25 mouse cellular contexts compared by ENCODE assay signal in the genomic region with DNA sequence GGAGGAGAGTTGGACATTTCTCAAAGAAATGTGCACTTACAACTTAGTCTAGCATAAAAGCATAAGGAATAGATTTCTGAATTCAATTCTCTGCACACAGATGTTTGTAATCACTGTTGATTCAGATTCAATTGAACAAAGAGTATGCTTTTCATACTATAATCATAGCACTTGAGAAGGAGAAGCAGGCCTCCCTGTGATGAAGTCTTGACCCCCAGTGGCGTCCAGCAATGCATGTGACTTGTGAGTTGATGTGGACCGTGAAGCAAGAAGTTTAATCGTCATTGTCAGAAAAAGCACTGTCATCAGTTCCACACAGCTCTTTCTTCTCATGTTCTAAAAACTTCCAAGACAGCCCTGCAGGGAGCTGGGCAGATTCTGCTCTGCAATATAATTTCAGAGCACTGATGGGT. TPM values are rescaled to one million over a fixed set of nuclear protein-coding genes. Genes with fewer than 3 reads are reported as not detected.
A peak's percentile ranks its signal among the peaks of the same experiment; 100 is the strongest.
DNase-seq lines count a peak whose midpoint lies in the region; ATAC-seq lines count a peak whose summit lies in the region.
"Had no signal": no experiment of that assay in that cellular context is flagged by ENCODE, and none has a peak within 500 bp of the region (broad histone marks: within the 10 kb centered on the region; RNA-seq: fewer than 3 reads in every experiment).

No protein-coding gene starts in this region.

- no peaks in the 10 kb centered on the region for H3K9me3 ChIP-seq in kidney, embryonic 14.5 days (ENCODE audit: control insufficient read depth, low read length)
- H3K9me3 ChIP-seq in kidney, embryonic 15.5 days (replicated peaks), result no peaks in the 10 kb centered on the region
- H3K9me3 ChIP-seq in embryonic facial prominence, embryonic 11.5 days (replicated peaks; ENCODE audit: control insufficient read depth, low read length), result no peaks in the 10 kb centered on the region
- no peaks in the 10 kb centered on the region for H3K9me3 ChIP-seq in limb, embryonic 13.5 days
- H3K9me3 ChIP-seq: forebrain, embryonic 10.5 days; G1E; liver, embryonic 13.5 days; midbrain, embryonic 13.5 days had no signal

- H3K27ac ChIP-seq in kidney, embryonic 14.5 days (ENCODE audit: low read depth, low read length), result no peak overlapping the region
- H3K27ac ChIP-seq in kidney, embryonic 15.5 days, result no peak overlapping the region
- H3K27ac ChIP-seq in embryonic facial prominence, embryonic 11.5 days (replicated peaks; ENCODE audit: low read depth, low read length), result no peak overlapping the region; the same call in 1 of the 2 replicates
- no peak overlapping the region for H3K27ac ChIP-seq in limb, embryonic 13.5 days
- H3K27ac ChIP-seq: forebrain, embryonic 10.5 days; liver, embryonic 13.5 days; midbrain, embryonic 13.5 days had no signal

- no peak overlapping the region for H3K4me2 ChIP-seq in kidney, embryonic 14.5 days (replicated peaks; ENCODE audit: low read depth, low read length)
- no peak overlapping the region for H3K4me2 ChIP-seq in kidney, embryonic 15.5 days
- H3K4me2 ChIP-seq in embryonic facial prominence, embryonic 11.5 days (ENCODE audit: low read depth, low read length), result no peak overlapping the region
- no peak overlapping the region for H3K4me2 ChIP-seq in limb, embryonic 13.5 days (replicated peaks)
- H3K4me2 ChIP-seq: heart, embryonic 11.5 days; liver, embryonic 13.5 days; midbrain, embryonic 13.5 days had no signal

- H3K4me3 ChIP-seq in kidney, embryonic 14.5 days (ENCODE audit: low read length), result no peak overlapping the region
- H3K4me3 ChIP-seq in kidney, embryonic 15.5 days (replicated peaks), result no peak overlapping the region
- no peak overlapping the region for H3K4me3 ChIP-seq in embryonic facial prominence, embryonic 11.5 days (ENCODE audit: low read depth, low read length)
- no peak overlapping the region for H3K4me3 ChIP-seq in limb, embryonic 13.5 days
- H3K4me3 ChIP-seq: forebrain, embryonic 10.5 days; liver, embryonic 13.5 days; midbrain, embryonic 13.5 days had no signal

- H3K36me3 ChIP-seq in kidney, embryonic 14.5 days (ENCODE audit: control insufficient read depth, insufficient read depth, low read length), result no peaks in the 10 kb centered on the region
- no peaks in the 10 kb centered on the region for H3K36me3 ChIP-seq in kidney, embryonic 15.5 days
- H3K36me3 ChIP-seq in embryonic facial prominence, embryonic 11.5 days (replicated peaks; ENCODE audit: control insufficient read depth, insufficient read depth, low read depth, low read length), result no peaks in the 10 kb centered on the region
- H3K36me3 ChIP-seq in limb, embryonic 13.5 days, result no peaks in the 10 kb centered on the region
- H3K36me3 ChIP-seq: forebrain, embryonic 10.5 days; G1E; liver, embryonic 13.5 days; midbrain, embryonic 13.5 days had no signal

- H3K4me1 ChIP-seq in kidney, embryonic 14.5 days (ENCODE audit: control insufficient read depth, insufficient read depth, low read length), result no peaks in the 10 kb centered on the region
- 0 out of 2 replicates have a peak, but pooled peaks cover 4% of the 10 kb centered on the region for H3K4me1 ChIP-seq in kidney, embryonic 15.5 days
- H3K4me1 ChIP-seq in embryonic facial prominence, embryonic 11.5 days (ENCODE audit: control insufficient read depth, insufficient read depth, low read length), result no peaks in the 10 kb centered on the region
- peaks cover 5% of the 10 kb centered on the region; the same call in 1 of the 2 replicates for H3K4me1 ChIP-seq in limb, embryonic 13.5 days
- H3K4me1 ChIP-seq: forebrain, embryonic 10.5 days; liver, embryonic 13.5 days; midbrain, embryonic 13.5 days had no signal

- ATAC-seq in kidney, embryonic 14.5 days (ENCODE audit: low FRiP score, low TSS enrichment), result 0 out of 2 replicates have a peak, but pooled peaks have one; percentile 20
- no peak; the same call in 1 of the 2 replicates for ATAC-seq in kidney, embryonic 15.5 days (replicated peaks; ENCODE audit: low FRiP score)
- peak; percentile 65 for ATAC-seq in embryonic facial prominence, embryonic 11.5 days (replicated peaks; ENCODE audit: insufficient number of reproducible peaks, low FRiP score, low TSS enrichment, low read depth)
- ATAC-seq in limb, embryonic 13.5 days (ENCODE audit: low FRiP score, low read depth), result peak; percentile 40; the same call in 1 of the 2 replicates
- ATAC-seq: activated CD4-positive, CD25-positive, alpha-beta regulatory T cell, adult 4 months; forebrain, embryonic 16.5 days; midbrain, embryonic 13.5 days had no signal

- WGBS in kidney, embryonic 14.5 days, result 30% methylated on average over 3 of the region's 3 CpGs
- 28% methylated on average over 3 of the region's 3 CpGs for WGBS in kidney, embryonic 15.5 days
- WGBS in embryonic facial prominence, embryonic 11.5 days, result 35% methylated on average over 3 of the region's 3 CpGs
- 61% methylated on average over 3 of the region's 3 CpGs for WGBS in limb, embryonic 13.5 days

- H3K9ac ChIP-seq in kidney, embryonic 14.5 days (ENCODE audit: low read depth, low read length), result no peak overlapping the region
- H3K9ac ChIP-seq in kidney, embryonic 15.5 days, result no peak overlapping the region
- H3K9ac ChIP-seq in embryonic facial prominence, embryonic 11.5 days (replicated peaks; ENCODE audit: low read length), result no peak overlapping the region
- H3K9ac ChIP-seq in limb, embryonic 13.5 days, result no peak overlapping the region
- H3K9ac ChIP-seq: liver, embryonic 13.5 days; midbrain, embryonic 13.5 days had no signal

- DNase-seq in NIH3T3 (ENCODE audit: low read depth), result peak; percentile 27
- peak; percentile 74 for DNase-seq in embryonic facial prominence, embryonic 11.5 days (ENCODE audit: low spot score)
- DNase-seq in spleen, postnatal 14 days (ENCODE audit: low spot score in 2 of 2), result no peak
- no peak for DNase-seq in adrenal gland, adult (ENCODE audit: inconsistent age in 2 of 2, low spot score in 1 of 2)
- DNase-seq: adrenal gland, postnatal 10 days; B cell, adult 2 months; cerebellum, adult 9-10 months; gastrocnemius, postnatal 10 days; kidney, adult 2 months; kidney, postnatal 14 days; left cerebral cortex, postnatal 4 days; liver, embryonic 13.5 days; lung, adult 2 months; right cerebral cortex, postnatal 25 days; spleen, adult 18-20 months had no signal

- no peaks in the 10 kb centered on the region for H3K27me3 ChIP-seq in kidney, embryonic 14.5 days (ENCODE audit: control insufficient read depth, insufficient read depth, low read length)
- no peaks in the 10 kb centered on the region for H3K27me3 ChIP-seq in kidney, embryonic 15.5 days
- no peaks in the 10 kb centered on the region for H3K27me3 ChIP-seq in embryonic facial prominence, embryonic 11.5 days (ENCODE audit: control insufficient read depth, insufficient read depth, low read length)
- H3K27me3 ChIP-seq in limb, embryonic 13.5 days, result no peaks in the 10 kb centered on the region
- H3K27me3 ChIP-seq: CH12.LX; liver, embryonic 13.5 days; midbrain, embryonic 13.5 days had no signal

RNA-seq across cellular contexts. Expression of a gene that starts 33.8 kb away (rescaled TPM):
- polyA plus RNA-seq in kidney, embryonic 14.5 days (2014; fragmentation: Nextera tagmentation; extraction: Ambion mirVana), result 17.6 and 21.9 TPM in 2 replicates
- polyA plus RNA-seq in kidney, embryonic 15.5 days (2015; fragmentation: Nextera tagmentation; extraction: Ambion mirVana), result 21.2 and 24.1 TPM in 2 replicates
- 34.5 and 44.9 TPM in 2 replicates for polyA plus RNA-seq in embryonic facial prominence, embryonic 11.5 days (2014; fragmentation: Nextera tagmentation; extraction: Ambion mirVana)
- 16.9 and 19.1 TPM in 2 replicates for polyA plus RNA-seq in limb, embryonic 13.5 days (2015; fragmentation: Nextera tagmentation; extraction: Ambion mirVana)
- polyA plus RNA-seq: G1E had no signal

Comparison
In these comparisons a context has a peak if more than half of its experiments do, and no peak if none do; other contexts are left out.
1. DNase-seq: peak in NIH3T3 (single experiment) and embryonic facial prominence, embryonic 11.5 days (single experiment); none in spleen, postnatal 14 days (0 of 2) and adrenal gland, adult (0 of 2).